Mouse (Mus musculus): ENCODE measurements at regions not wholly inside any gene's neighbourhood (a gene's known extent, or its start where the extent isn't known, plus 50 kb on each side); places are given as distances from the start of the nearest gene placed in this dataset.

DNA sequence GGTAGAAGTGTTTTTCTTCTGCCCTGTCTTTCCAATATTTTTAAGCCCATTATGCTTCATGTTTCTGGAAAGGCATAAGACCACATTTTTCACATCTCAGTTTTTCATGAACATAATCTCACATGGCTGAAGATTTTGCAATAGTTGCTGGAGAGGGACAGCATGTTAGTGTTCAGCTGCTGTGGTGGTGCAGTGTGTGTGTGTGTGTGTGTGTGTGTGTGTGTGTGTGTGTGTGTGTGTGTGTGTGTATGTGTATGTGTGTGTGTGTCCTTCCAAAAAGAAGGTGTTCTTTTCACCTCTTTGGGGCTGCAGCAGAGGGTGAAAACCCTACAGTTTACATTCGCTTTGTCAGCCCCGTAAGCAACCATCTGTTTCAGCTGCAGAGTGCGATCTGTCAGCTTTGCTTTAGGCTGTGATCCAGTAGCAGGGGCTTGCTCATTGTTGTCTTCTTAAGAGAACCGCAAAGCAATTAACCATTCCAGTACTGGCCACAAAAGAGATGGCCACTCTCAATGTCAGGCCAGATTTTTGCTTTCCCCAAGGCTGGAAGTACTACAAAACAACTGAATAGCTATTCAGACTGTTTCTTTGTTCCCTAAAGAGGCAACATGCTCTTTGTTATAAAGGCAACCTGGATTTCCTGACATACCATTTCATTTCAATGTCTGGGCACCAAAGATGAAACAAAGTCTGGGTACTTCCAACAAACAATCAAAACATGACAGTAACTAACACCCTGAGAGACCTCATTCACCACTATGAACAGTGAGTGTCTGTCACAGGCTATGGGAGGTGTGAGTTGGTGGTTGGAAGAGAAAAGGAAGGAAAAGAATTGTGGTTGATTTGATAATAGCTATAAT, 520.2 kb upstream of the Cited2 start:
- DNase-seq (ENCODE audit: low read depth): no peak

GRCm38 (mm10) chr10:17203416-17204110, 519.5 kb upstream of the Cited2 start:
- DNase-seq (ENCODE audit: low read depth): no peak

- no peak for DNase-seq (ENCODE audit: low read depth)
Measured at GRCm38 (mm10) chr10:17204153-17204552, 518.9 kb upstream of the Cited2 start.

GRCm38 (mm10) chr10:17212551-17213309, 510.3 kb upstream of the Cited2 start:
- DNase-seq (ENCODE audit: low read depth): no peak

- DNase-seq (ENCODE audit: low read depth): no peak
Measured at GRCm38 (mm10) chr10:17213310-17214064, 509.5 kb upstream of the Cited2 start.

DNA sequence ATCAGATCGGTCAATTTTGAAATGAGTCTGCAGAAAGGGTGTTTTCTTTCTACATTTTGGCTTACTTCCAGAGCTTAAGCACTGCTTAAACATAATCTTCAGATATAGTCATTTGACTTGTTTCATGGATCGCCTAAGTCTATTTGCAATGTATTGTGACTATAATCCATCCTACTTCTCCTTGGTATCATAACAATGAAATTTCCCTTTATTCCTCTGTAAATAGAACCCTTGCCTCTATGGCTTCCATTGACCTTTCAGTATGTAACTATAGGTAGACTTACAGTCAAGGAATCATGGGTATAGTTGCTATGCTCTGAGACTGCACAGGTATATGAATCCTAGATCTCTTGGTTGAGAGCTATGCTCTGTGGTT, 509.0 kb upstream of the Cited2 start:
- no peak for DNase-seq (ENCODE audit: low read depth)

DNA sequence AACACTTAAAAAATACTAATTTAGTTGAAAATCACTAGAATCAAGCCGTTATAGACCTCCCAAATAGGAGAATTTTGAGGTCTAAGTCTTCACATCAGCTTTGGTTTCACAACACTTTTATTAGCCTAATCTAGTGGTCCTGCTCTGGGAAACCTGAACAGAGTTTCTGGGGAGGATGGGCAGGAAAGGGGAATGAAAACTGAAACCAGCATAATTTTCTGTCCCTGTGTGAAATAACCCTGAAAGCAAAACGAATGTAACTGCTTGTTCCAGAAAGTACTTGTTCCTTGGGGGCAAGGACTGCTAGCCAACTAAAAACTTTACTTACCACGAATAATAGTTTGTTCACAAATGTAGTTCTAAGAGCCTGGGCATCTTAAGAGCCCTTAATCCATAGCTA, 508.0 kb upstream of the Cited2 start:
- DNase-seq (ENCODE audit: low read depth): no peak

GRCm38 (mm10) chr10:17221495-17221894, 501.5 kb upstream of the Cited2 start:
- no peak for DNase-seq (ENCODE audit: low read depth)

GRCm38 (mm10) chr10:17225727-17226126, 497.3 kb upstream of the Cited2 start:
- no peak for DNase-seq (ENCODE audit: low read depth)

- DNase-seq (ENCODE audit: low read depth): no peak
Measured at GRCm38 (mm10) chr10:17230040-17230818, 492.8 kb upstream of the Cited2 start.

GRCm38 (mm10) chr10:17235955-17236650, 486.9 kb upstream of the Cited2 start:
- no peak for DNase-seq (ENCODE audit: low read depth)

GRCm38 (mm10) chr10:17236761-17237160, 486.3 kb upstream of the Cited2 start:
- no peak for DNase-seq (ENCODE audit: low read depth)

DNA sequence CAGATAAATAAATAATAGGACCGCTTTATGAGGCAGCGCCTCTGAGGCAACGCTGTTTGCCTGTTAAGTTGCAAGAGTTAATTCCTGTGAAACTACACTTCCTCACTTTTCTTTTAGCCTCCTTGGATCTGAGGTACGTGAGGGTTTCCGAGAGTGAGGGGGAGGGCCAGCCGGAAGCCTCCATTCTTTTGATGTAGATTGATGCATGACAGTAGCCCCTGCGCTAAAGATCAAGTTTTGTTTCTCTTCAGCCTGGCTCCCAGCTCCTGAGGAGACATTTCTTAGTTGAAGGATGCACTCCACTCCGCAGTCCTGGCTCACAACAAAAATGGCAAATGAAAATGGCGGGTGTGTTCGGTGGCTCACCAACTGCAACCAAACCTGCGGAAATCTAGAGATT, 485.6 kb upstream of the Cited2 start:
- DNase-seq (ENCODE audit: low read depth): no peak

DNA sequence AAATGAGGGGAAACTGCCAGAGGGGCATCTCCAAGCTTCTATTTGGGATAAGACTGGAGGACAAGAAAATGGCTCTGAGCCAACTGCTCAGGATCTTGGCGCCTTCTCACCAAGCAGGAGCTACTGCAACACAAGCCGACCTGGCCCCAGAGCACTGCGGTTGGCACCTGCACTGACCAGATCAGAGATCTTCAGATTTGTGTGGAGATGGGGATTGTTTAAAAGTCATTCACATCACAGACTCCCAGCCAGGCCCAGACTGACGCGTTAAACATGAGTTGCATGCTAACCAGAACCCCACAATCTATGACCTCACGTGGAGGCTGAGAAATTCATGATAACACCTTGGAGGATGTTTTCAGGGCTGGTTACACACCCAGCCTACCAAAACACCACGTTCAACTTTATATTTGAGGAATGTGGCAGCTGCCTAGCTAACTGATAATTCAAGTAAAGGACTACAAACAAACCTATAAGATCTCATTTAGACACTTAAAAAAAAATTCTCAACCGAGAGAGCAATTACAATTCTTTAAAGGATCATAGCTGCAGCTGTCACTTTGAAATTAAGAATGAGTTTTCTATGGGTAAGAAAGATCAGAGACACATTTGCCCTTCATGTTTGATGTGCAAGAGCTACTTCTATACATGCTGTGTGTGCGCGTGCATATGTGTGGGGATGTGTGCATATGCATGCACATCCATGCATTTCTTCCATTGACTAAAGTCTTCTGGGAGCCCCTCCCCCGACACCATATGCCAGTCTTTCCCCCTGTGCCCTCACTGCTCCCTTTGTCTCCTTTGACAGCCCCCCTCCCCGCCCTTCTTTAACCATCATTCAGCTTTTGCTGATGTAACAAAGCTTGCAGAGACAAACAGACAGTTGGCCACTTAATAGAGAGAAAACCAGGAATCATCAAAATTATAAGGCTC, 484.8 kb upstream of the Cited2 start:
- DNase-seq (ENCODE audit: low read depth): no peak

DNA sequence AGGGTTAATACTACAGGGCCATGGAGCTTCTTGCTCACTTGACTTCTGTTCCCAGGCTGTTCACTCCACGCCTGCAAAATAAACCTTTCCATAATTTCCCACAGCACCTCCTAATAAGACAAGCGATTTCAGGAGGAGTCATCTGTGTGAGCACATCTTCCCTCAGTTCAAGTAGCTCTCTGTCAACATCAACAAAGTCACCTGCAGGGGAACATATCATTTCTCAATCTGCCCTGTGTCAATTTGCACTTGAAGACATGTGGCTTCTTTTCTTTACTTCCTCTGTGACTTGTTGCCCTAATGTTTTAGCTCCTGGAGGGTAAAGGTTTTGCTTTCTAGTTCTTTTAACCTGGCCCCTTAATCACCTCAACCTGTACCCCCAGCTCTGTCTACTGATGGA, 474.7 kb upstream of the Cited2 start:
- no peak for DNase-seq (ENCODE audit: low read depth)

DNA sequence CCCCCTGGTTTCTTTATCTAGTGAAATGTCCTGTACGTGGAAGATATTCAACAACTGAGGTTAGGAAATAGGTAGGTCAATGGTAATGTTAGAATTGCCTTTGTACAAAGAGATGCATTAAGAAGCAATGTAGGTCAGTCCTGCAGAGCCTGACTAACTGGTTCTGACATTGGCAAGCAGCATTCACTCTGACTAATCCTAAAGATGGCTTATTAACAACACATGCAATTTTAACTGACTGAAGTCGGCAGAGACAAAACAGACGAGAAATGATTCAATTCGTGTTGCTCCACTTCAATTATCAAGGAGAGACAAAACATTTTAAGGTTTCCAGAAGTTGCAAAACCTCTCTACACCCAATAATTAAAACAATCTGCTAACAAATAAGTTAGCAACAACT, 470.0 kb upstream of the Cited2 start:
- DNase-seq (ENCODE audit: low read depth): peak; percentile 35

GRCm38 (mm10) chr10:17260154-17260553, 462.9 kb upstream of the Cited2 start:
- no peak for DNase-seq (ENCODE audit: low read depth)

DNA sequence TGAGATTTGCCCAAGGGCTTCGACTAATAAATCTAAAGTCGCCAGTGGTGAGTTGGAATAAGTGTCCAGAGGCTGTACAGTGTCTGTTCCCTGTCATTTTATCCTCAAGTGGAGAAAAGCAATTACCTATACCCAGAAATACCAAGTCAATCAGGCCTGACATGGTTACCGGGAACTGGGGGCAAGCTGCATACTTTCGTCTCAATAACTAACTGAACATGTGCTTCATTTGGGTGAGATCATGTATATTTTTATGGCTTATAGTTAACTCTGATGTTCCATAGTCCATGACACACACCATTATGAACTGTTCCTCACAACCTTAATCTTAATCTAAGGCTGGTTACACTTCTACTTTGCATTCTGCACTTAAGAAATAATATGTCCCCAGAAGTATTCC, 462.4 kb upstream of the Cited2 start:
- no peak for DNase-seq (ENCODE audit: low read depth)

DNA sequence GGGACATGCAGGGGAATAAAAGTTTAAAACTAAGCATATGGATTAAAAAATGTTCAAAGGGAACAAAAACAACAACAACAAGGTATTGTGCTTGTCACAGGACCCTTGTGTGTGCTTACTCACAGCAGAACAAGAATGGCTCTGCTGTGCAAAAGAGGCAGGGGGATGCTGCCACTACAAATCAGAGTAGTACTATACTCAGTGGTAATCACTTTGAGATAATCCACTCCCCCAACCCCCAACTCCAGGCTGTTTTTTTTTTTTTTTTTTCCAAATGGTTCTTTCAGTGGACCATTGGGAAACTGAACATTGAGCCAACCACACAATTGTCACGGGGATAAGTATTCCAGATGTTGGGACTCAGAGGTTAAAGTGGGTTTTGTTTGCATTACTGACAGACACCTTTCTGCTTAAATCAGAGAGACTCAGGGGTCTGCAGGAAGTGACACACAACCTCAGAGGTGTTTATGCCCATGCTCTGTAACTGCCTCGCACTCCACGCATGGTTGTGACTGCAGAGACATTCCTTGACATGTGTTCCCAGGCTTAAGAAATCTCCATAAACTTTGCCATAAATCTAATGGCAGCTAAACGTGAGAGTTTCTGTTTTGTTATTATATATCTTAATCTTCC, 461.7 kb upstream of the Cited2 start:
- DNase-seq (ENCODE audit: low read depth): no peak

All from fibroblast of lung, adult 2 months (primary cell).